Mouse (Mus musculus) c-Kit-negative CD71-positive TER-119-positive erythroid progenitor cells, embryonic 14.5 days (primary cell): ENCODE results near the gene Hoxd8.

Experiments
- DNase-seq: peaks from one replicate; pipeline ENCODE4 v3.0.0-alpha.2; 2013; ENCODE audit warnings: low read depth, low spot score

Gene Hoxd8

GRCm38 (mm10) chr2:74749337-74750121, 45.1 kb downstream of the Hoxd8 start:
- no peak for DNase-seq

GRCm38 (mm10) chr2:74750731-74751250, 46.4 kb downstream of the Hoxd8 start:
- DNase-seq, result no peak

- DNase-seq, result no peak
Observed at GRCm38 (mm10) chr2:74751861-74752260, 47.4 kb downstream of the Hoxd8 start.

- no peak for DNase-seq
Observed at GRCm38 (mm10) chr2:74752431-74753174, 48.2 kb downstream of the Hoxd8 start.

GRCm38 (mm10) chr2:74753175-74753523, 48.7 kb downstream of the Hoxd8 start:
- no peak for DNase-seq

GRCm38 (mm10) chr2:74753711-74754110, 49.3 kb downstream of the Hoxd8 start:
- DNase-seq, result no peak
